Mouse (Mus musculus) left cerebral cortex, adult 2 months (tissue): Measurements from ENCODE around the gene Ramp3. TPM values are rescaled to one million over a fixed set of nuclear protein-coding genes. Genes with fewer than 3 reads are reported as not detected.
"Not testable (repeated sequence)": the region's sequence is repeated elsewhere in the genome, so short reads cannot be mapped to it uniquely, and the experiment has no call there.

Experiments
- DNase-seq, 2 experiments: peaks; one replicate each; pipeline ENCODE4 v3.0.0; 2021 to 2022; ENCODE audit warnings: low spot score in 2 of 2, mixed read lengths in 1 of 2; ENCODE audit errors: extremely low spot score in 1 of 2
- H3K27ac ChIP-seq: fragments of 200-600 bp; 2 replicates; pipeline ENCODE4 v1.8.1; 2022
- H3K4me3 ChIP-seq: fragments of 200-600 bp; 2 replicates; pipeline ENCODE4 v1.8.1; 2022
- CTCF ChIP-seq: fragments of 200-600 bp; IDR thresholded peaks from 2 replicates; pipeline ENCODE4 v1.8.1; 2022; ENCODE audit warnings: antibody characterized with exemption, mild to moderate bottlenecking, moderate library complexity
- intact Hi-C: fragments of 180-260 bp; cut with DNase I; formaldehyde crosslinking; loops from one replicate; pipeline ENCODE4 v1.15.1; 2025
- total RNA-seq, 2 experiments: library from RNA; stranded (reverse); gene quantifications; 2 replicates each; pipeline ENCODE4 v1.2.3; 2021

The Ramp3 gene
- total RNA-seq, 2 experiments from 2014 or later = 13.0 to 13.5 TPM

DNA sequence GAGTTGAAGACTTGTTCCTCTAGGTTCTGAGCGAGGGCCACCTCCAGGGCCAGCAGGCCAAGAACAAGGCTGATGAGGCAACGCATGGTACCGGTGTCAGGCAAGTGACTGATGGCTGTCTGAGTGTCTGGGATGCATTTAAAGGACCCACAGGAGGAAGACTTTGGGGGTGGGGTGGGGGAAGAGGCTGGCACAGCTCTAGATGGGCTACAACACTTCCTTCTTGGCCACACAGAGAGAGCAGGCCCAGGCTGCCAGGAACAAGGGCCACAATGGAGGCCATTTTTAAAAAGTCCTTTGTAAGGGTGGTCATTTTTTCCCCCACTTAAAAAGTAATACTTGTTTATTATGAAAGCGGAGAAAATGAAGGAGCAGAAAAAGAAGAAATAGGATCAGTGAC lies 19.8 kb upstream of the Ramp3 start, which contains the start of gene Wap:
TSS of gene Wap (minus strand) at position 101 of the 400 bp plus-strand sequence.
- Histone ChIP-seq H3K27ac (no peak within 1 kb of the TSS), H3K4me3 (no peak within 1 kb of the TSS)
- no peak for TF ChIP-seq CTCF
- no peak for DNase-seq
- intact Hi-C loops = no loop called here

DNA sequence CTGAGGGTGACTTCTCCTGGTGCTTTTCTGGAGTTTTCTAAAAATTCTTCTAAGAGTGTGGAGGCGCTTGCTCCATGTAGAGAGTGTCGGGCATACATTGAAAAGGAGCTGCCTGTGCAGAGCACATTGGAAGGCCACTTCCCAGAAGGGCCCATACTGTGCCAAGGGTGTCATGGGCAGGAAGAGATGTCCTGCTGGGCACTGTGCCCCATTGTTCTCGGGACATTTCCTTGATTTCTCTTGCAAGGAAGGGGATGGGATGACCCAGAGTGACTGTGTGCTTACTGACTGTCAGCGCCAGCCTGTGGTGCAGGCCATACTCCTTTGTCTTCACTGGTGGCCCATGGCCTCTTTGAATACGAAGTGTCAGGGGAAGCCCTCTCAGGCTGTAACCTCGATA lies 19.2 kb upstream of the Ramp3 start:
- intact Hi-C loops = no loop called here
- no peak for DNase-seq
- Histone ChIP-seq H3K27ac (no peak overlapping the region), H3K4me3 (no peak overlapping the region)
- no peak for TF ChIP-seq CTCF

DNA sequence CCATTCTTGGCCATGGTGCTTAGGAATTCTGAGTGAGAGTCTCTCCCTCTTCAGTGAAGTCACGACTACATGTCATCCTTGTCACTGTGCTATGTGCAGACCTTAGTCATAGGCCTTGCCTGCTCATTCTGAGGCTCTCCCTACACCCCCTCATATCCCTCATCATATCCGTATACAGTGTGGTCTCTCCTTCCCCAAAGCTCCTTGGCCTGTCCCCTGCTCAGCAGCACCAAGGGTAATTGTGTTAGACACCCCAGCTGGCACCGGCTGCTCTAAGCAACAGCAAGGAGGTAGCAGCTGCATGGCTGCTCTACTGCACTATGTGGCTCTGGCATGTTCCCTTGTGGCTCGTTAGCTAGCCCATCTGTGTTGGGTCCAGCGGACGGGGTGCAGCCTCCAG lies 13.8 kb upstream of the Ramp3 start:
- no peak for DNase-seq
- no peak for TF ChIP-seq CTCF
- H3K4me3 ChIP-seq = no peak overlapping the region
- no peak overlapping the region for H3K27ac ChIP-seq
- intact Hi-C loops = no loop called here

DNA sequence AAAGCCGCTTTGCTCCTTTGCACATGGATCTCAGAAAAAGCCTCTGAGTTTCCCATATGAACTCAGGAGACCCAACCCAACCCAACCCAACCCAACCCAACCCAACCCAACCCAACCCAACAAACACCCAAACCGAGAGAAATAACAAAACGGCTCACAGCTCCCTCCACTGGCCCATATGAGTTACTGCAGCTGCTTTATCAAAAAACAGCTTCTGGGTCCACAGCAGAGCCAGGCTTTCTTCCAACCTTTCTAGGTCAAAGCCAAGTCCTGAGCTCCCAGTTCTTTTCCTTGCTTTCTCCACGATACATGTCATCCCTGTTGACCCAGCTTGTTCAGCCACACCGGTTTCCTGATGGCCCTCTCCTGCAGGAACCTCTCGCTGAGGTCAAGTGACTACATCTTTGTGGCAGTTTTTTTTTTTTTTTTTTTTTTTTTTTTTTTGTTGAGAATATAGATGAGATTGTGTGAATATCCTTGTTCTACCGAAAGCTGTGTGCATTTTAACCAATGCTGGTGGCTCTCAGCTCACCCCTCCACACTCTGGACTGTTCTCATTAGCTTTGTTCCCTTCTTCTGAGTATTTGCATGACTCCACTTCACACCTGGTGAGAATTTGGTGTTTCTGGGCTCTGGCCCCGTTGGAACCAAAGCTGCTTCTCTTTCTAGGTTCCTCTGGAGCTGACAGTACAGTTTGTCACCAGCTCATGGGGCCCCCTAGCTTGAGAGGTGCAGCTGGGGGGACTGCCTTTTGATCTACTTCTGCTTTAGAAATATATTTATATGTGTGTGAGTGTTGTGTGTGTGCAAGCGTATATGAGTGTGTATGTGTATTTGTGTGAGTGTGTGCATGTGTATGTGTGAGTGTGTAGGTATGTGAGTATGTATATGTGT lies 10.2 kb upstream of the Ramp3 start:
- H3K4me3 ChIP-seq = no peak overlapping the region
- peak; percentile 37 for TF ChIP-seq CTCF
- no peak for DNase-seq
- intact Hi-C loops = no loop called here
- no peak overlapping the region for H3K27ac ChIP-seq

DNA sequence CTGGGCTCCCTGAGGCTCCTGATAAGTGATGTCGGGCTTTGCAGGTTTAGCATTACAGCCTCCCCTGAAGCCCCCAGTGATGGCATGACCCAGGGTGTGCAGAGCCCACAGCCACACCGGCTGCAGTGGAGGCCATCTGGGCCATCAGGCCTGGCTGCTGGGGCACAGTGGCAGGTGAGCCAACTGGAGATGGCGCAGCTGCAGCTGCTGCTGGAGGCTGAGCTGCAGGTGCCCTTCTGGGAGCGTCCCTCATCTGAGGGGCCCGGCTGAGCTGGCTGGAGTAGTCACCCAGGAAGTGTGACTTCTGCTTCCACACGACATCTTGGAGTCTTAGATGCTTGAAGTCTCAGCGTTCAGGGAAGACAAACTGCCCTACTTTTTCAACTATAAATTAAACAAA lies 7.8 kb upstream of the Ramp3 start:
- no peak for TF ChIP-seq CTCF
- H3K27ac ChIP-seq = no peak overlapping the region
- H3K4me3 ChIP-seq = no peak overlapping the region
- intact Hi-C loops = loop anchor here (10.0 kb wide), 2 partner anchors 244 to 414 kb away; partner anchors contain the start of gene Adcy1
- DNase-seq = no peak

DNA sequence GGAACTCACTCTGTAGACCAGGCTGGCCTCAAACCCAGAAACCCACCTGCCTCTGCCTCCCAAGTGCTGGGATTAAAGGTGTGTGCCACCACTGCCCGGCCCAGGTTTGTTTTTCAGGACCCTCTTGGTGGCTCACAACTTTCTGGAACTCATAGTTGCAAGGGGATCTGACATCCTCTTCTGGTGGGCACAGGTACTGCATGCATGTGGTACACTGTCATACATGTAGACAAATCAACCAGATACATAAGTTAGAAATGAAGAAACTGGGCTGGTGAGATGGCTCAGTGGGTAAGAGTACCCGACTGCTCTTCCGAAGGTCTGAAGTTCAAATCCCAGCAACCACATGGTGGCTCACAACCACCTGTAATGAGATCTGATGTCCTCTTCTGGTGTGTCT lies 5.3 kb upstream of the Ramp3 start:
- DNase-seq, H3K27ac ChIP-seq, H3K4me3 ChIP-seq: not testable (repeated sequence)
- intact Hi-C loops = loop anchor here (10.0 kb wide), 2 partner anchors 242 to 412 kb away; partner anchors contain the start of gene Adcy1
- TF ChIP-seq CTCF = peak; percentile 34

DNA sequence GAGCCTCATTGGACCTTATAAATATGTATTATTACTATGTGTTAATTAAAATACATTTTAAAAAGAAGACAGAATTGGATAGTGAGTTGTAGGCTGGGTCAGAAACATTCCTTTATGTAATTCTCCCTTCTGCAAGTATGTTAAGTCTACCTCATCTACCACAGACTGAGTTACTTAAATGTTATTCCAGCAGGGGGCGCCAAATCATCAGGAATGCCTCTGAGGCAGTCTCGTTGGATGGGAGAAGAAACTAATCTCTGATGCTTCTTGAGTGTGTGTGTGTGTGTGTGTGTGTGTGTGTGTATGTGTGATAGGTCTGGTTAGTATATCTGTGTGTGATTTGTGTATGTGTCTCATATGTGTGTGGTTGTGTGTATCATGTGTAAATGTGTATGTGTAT lies 3.4 kb upstream of the Ramp3 start:
- no peak overlapping the region for H3K4me3 ChIP-seq
- H3K27ac ChIP-seq = no peak overlapping the region
- intact Hi-C loops = loop anchor here (1.0 to 10.0 kb wide), 6 partner anchors 113 to 547 kb away; partner anchors contain the start of gene Adcy1
- DNase-seq = peak; percentile 83 to 84
- peak; percentile 72 for TF ChIP-seq CTCF

DNA sequence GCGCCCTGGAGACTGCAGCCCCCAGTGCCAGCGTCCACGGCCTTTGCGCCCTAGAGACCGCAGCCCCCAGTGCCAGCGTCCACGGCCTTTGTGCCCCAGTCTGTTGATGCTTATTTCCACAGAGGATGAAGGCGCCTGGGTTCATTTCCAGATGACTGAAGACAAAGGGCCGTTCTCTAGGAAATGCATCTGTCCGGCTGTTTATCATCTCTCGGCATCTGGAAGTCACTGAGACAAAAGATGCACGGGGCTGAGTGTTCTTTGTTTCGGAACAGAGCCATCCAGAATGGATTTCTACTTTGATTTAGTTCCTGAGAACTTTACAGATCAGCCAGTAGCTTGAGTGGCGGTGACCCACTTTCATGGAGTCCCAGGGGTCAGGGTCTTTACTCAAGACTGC lies 2.9 kb downstream of the Ramp3 start:
- Histone ChIP-seq H3K4me3 (no peak overlapping the region), H3K27ac (no peak overlapping the region)
- intact Hi-C loops = no loop called here
- no peak for TF ChIP-seq CTCF
- DNase-seq = no peak

DNA sequence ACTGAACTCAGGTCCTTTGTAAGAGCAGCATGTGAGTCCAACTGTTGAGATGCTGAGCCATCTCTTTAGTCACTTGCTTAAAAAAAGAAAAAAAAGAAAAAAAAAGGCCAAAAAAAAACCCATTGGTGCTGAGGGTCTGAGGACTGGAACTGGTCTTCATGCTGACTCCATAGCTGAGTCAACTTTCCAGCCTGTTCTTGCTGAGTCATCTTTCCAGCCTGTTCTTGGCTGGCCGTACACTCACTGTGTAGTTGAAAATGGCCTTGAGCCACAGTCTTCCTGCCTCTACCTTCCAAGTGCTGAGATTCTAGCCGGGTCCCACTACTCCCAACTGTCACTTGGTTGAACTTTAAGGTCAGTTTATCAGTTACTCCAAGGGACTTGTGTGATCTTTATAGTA lies 8.3 kb downstream of the Ramp3 start:
- H3K4me3 ChIP-seq = no peak overlapping the region
- TF ChIP-seq CTCF = no peak
- intact Hi-C loops = no loop called here

DNA sequence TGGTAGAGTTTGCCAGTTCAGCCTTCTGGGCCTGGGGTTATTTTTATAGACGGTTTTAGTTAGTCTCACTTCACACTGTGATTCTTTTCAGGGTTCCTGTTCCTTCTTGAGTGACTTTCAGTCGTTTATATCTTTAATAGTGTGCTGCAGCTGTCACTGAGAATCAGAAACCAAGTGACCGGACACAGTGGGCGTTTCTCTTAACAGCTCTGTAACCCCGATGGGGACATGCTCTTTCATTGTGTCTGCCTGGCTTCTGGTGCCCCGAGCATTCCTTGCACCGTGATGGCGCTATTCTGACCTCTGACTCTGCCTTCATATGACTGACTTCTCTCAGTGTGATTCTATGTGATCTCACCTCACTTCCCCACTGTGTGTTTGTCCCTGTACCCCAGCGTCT lies 10.7 kb downstream of the Ramp3 start:
- Histone ChIP-seq H3K4me3 (no peak overlapping the region), H3K27ac (no peak overlapping the region)
- TF ChIP-seq CTCF = no peak
- no peak for DNase-seq
- intact Hi-C loops = no loop called here

More for the DNA sequence above, 8.3 kb downstream of the Ramp3 start:
- H3K27ac ChIP-seq = no peak overlapping the region
- DNase-seq = no peak

DNA sequence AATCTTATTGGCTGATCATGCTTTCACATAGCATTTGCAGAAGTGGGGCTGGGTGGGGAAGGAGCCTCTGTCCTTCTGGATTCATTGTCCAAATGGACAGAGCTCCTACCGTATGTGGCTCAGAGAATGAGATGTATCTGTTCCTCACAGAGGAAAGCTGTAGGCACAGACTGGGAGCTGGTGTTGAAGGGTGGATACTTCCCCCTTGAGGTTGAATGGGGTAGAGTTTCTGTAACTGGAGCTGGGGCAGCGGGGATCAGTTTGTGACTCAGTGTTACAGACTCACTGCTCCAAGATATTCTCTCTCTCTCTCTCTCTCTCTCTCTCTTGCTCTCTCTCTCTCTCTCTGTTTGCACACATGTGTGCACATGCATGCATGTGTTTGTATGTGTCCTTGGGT lies 11.7 kb downstream of the Ramp3 start:
- Histone ChIP-seq H3K4me3 (no peak overlapping the region), H3K27ac (no peak overlapping the region)
- no peak; the same call in 1 of the 2 replicates for TF ChIP-seq CTCF
- intact Hi-C loops = no loop called here
- DNase-seq = no peak

DNA sequence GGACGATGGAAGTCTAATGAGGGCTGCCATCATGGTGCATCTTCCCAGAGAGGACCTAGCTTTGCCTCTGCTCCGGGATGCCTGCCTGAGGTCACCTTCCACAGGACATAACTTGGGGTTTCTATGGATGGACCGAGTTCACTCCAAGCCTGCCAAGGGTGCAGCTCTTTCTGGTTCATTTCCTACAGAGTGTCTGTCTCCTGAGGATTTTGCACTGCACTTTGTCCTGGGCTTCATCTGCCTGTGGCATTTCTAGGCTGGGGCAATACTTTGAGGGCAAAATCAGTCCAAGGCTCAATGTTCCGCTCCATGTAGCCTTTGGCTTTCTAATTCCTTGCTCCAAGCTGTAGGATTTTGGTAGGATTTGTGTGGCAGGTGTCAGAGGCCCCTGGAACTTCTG lies 12.5 kb downstream of the Ramp3 start:
- intact Hi-C loops = no loop called here
- no peak for TF ChIP-seq CTCF

More for the DNA sequence above, 12.5 kb downstream of the Ramp3 start:
- DNase-seq = no peak
- H3K4me3 ChIP-seq = no peak overlapping the region
- H3K27ac ChIP-seq = no peak overlapping the region
